Mouse (Mus musculus): ENCODE data around the gene Bag5. TPM values are rescaled to one million over a fixed set of nuclear protein-coding genes. Genes with fewer than 3 reads are reported as not detected.

The Bag5 gene
- polyA plus RNA-seq (2012) = 15.3 and 19.4 TPM in 2 replicates

GRCm38 (mm10) chr12:111713004-111713651, at the start of gene Bag5, which contains the start of gene Apopt1:
Bag5 (minus strand) TSS chr12:111713257.
Apopt1 (plus strand) TSS chr12:111713261.
- no peak for TF ChIP-seq GATA1 (IDR thresholded peaks at IDR 0.05; ENCODE audit: low read length)

GRCm38 (mm10) chr12:111760306-111760908, 47.4 kb upstream of the Bag5 start:
- TF ChIP-seq GATA1 (IDR thresholded peaks at IDR 0.05; ENCODE audit: low read length) = no peak

- TF ChIP-seq GATA1 (IDR thresholded peaks at IDR 0.05; ENCODE audit: low read length) = no peak
Observed at GRCm38 (mm10) chr12:111759176-111760061, 46.4 kb upstream of the Bag5 start.

- TF ChIP-seq GATA1 (IDR thresholded peaks at IDR 0.05; ENCODE audit: low read length) = no peak
Observed at GRCm38 (mm10) chr12:111758381-111759175, 45.5 kb upstream of the Bag5 start, which contains the start of gene Klc1. Klc1 (plus strand) TSS chr12:111758849.

- no peak for TF ChIP-seq GATA1 (IDR thresholded peaks at IDR 0.05; ENCODE audit: low read length)
Observed at GRCm38 (mm10) chr12:111757561-111758325, 44.7 kb upstream of the Bag5 start.

- TF ChIP-seq GATA1 (IDR thresholded peaks at IDR 0.05; ENCODE audit: low read length) = no peak
Observed at GRCm38 (mm10) chr12:111756698-111757082, 43.6 kb upstream of the Bag5 start.

GRCm38 (mm10) chr12:111756082-111756697, 43.1 kb upstream of the Bag5 start:
- TF ChIP-seq GATA1 (IDR thresholded peaks at IDR 0.05; ENCODE audit: low read length) = no peak

- no peak for TF ChIP-seq GATA1 (IDR thresholded peaks at IDR 0.05; ENCODE audit: low read length)
Observed at GRCm38 (mm10) chr12:111755231-111755630, 42.2 kb upstream of the Bag5 start.

GRCm38 (mm10) chr12:111754710-111755109, 41.7 kb upstream of the Bag5 start:
- no peak for TF ChIP-seq GATA1 (IDR thresholded peaks at IDR 0.05; ENCODE audit: low read length)

- no peak for TF ChIP-seq GATA1 (IDR thresholded peaks at IDR 0.05; ENCODE audit: low read length)
Observed at GRCm38 (mm10) chr12:111753347-111753746, 40.3 kb upstream of the Bag5 start.

- no peak for TF ChIP-seq GATA1 (IDR thresholded peaks at IDR 0.05; ENCODE audit: low read length)
Observed at GRCm38 (mm10) chr12:111752491-111752890, 39.4 kb upstream of the Bag5 start.

- TF ChIP-seq GATA1 (IDR thresholded peaks at IDR 0.05; ENCODE audit: low read length) = no peak
Observed at GRCm38 (mm10) chr12:111750739-111751138, 37.7 kb upstream of the Bag5 start.

GRCm38 (mm10) chr12:111747421-111747820, 34.4 kb upstream of the Bag5 start:
- no peak for TF ChIP-seq GATA1 (IDR thresholded peaks at IDR 0.05; ENCODE audit: low read length)

- no peak for TF ChIP-seq GATA1 (IDR thresholded peaks at IDR 0.05; ENCODE audit: low read length)
Observed at GRCm38 (mm10) chr12:111746091-111746490, 33.0 kb upstream of the Bag5 start.
